Mouse (Mus musculus) adrenal gland, adult (tissue): Measurements from ENCODE around the gene Pced1b.

ENCODE experiments used
- DNase-seq, 2 experiments: peaks; one replicate each; pipeline ENCODE4 v3.0.0; 2022 to 2023; ENCODE audit warnings: low spot score in 1 of 2; ENCODE audit not compliant: inconsistent age in 2 of 2

Pced1b gene

DNA sequence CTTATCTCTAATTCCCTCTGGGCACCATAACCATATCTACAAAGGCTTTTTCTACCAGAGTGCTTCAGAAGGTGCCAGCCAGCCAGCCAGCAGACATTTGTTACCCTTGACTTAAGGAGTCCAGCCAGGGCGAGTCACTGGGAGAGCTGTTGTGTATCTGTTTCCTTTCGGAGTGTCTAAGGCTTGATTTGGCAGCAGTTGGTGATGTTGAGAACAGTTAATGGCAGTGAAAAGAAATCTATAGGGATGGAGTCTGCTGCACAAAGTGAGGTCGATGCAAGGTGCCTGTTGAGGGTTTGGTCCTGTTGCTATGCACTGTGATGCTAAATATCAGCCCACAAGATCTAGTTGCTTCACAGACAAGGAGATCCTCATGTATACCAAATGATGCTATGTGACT is 178.1 kb downstream of the Pced1b start:
- no peak for DNase-seq

DNA sequence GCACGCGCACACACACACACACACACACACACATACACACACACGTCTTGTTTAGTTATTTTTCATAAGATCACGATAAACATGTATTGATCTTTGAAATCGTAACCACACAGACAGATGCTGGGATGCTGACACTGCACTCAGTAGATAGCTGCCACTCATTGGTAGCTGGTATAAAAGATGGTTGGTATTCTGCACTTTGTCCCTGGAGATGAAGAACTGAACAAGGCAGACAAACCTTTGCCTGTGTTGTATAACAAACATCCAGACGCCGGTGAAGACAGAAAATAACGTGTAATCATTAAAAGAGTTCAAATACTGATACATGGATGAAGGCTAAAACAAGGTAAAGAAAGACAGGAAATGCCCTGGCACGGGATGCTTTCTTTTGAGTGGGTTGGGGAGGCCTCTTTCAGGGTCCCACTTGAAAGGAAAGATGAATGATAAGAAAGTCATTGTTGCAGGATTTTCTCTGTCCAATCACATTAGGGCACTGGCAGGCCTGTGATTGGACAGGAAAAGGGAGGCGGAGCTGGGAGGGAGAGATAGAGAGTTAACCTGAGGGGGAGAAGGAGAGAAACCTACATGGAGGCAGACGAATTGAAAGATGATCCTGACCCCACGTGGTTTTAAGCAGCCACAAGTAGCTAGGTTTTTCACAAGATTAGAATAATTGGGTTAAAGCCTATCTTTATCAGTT is 182.4 kb downstream of the Pced1b start:
- DNase-seq = no peak

DNA sequence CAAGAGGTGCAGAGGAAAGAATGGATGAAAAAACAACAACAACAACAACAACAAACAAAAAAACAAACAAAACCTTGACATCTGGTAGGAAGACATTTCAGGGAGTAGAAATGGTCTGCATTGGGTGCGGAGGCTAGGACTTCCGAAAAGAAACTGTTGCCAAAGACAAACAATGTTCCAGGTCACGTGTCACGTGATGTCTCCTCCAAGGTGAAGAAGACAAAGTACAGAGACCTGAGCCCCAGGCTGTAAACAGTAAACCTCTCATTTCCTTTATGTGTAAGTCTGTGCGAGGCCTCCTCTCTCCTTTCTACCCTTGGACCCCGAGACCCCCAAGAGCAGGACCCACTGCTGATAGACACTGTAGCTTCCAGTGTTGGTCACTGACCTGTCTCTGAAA is 184.6 kb downstream of the Pced1b start:
- no peak for DNase-seq

DNA sequence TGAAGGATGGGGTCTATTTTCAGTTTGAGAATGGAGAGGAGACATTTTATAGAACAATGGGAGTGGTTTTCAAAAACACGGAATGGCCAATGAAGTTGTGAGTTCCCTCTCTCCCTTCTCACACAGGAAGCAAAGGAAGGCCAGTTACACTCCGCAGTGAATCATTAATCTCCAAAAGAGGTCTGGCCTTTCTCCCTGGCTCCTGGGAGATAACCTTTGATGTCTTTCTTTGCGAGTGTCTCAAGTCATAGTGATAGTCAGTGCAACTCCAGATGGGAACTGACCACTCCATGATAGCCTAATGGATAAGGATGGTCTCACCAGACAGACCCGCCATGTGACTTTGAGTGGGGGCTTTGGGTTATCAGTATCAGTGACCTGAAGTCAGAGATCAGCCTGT is 185.3 kb downstream of the Pced1b start:
- no peak for DNase-seq
